Mouse (Mus musculus): ENCODE measurements around the gene Ugt1a5.

DNA sequence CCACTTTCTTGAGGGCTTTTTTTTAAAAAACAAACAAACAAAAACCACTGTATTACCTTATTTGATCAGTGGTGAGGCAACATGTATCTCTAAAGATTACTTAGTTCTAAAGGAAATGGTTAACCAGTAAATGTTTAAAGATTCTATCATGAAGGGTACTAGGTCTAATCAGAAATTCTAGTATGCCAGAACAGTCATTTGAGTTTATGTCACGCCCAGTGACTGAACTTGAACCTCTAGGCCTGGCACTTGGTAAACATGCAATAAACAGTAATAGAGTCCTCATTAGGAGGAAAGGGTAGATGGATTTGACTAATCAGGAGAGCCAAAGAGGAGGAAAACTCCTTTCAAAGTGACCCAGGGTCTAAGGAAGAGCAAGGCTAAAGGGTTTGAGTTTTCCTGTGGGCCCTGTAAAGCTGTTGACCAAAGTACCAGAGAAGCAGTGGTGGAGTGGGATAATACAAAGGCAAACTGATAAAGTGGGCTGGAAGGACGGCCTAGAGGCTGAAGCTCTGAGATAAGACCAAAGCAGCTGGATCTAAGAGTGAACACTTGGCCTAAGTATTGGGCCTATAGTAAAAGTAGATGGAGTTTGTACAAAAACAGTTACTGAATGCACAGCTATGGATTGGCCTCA, 41.1 kb downstream of the Ugt1a5 start:
- TF ChIP-seq CTCF (IDR thresholded peaks at IDR 0.05; ENCODE audit: insufficient read depth, low read depth, low read length) (no peak), POLR2A (IDR thresholded peaks at IDR 0.05; ENCODE audit: insufficient read depth, low read depth, low read length) (no peak)

All from olfactory bulb, adult 2 months (tissue).